Mouse (Mus musculus) natural killer cell, adult 2 months (primary cell): ENCODE measurements around the gene Lix1.
A peak's percentile ranks its signal among the peaks of the same experiment; 100 is the strongest.

Source experiments
- DNase-seq, 2 experiments: peaks; one replicate each; pipeline ENCODE4 v3.0.0; 2022; ENCODE audit warnings: low spot score in 2 of 2

The Lix1 gene

DNA sequence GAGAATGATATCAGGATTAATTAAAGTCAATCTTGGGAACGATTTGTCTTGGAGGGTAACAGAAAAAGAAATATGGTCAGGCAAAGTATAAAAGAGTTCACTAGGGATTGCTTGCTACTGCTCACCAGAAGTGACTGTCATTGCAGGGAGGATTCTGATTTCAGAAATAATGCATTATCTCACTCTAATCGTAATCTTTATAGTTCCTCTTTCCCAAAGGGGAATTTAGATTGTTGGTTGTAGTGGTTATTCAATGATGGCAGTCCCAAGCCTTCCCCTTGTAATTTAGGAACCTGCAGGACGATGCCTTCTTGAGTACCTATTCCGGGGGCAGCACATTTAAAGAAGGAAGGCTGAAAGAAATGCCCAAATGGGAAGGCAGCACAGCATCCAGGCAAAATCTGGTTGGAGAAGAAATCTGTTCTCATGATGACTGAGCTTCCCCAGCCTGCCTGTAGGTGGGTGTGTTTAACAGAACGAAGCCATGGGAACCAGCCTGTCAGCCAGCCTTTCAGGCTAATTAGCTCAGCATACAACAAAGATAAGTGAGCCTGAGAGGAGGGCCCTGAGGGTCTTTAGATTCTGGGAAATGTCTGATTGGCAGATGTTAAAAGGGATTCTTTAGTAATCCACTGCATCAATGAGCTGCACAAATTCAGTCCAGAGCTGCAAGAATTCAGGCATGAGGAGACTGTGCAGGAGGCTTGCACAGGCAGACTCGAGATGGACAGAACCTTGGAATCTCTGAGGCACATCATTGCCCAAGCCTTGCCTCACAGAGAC is at the start of gene Lix1:
Gene Lix1 (plus strand): TSS at position 451 of the 783 bp plus-strand sequence.
- no peak for DNase-seq

DNA sequence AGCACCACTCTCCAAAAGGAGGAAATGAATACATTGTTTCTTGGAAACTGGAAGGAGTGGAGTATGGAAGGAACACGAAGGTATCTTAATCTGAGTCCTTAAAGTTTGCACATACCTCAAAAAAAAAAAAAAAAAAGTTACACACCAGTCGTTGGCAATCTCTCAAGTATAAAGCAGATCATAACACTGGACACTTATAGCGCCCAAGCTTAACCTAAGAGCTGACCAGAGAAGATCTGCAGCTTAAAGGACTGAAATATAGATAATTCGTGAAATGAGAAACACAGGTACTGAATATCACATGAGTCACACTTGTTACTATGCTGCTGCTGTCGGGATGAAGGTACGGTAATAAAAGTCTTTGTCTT is 28.9 kb upstream of the Lix1 start:
- no peak for DNase-seq

DNA sequence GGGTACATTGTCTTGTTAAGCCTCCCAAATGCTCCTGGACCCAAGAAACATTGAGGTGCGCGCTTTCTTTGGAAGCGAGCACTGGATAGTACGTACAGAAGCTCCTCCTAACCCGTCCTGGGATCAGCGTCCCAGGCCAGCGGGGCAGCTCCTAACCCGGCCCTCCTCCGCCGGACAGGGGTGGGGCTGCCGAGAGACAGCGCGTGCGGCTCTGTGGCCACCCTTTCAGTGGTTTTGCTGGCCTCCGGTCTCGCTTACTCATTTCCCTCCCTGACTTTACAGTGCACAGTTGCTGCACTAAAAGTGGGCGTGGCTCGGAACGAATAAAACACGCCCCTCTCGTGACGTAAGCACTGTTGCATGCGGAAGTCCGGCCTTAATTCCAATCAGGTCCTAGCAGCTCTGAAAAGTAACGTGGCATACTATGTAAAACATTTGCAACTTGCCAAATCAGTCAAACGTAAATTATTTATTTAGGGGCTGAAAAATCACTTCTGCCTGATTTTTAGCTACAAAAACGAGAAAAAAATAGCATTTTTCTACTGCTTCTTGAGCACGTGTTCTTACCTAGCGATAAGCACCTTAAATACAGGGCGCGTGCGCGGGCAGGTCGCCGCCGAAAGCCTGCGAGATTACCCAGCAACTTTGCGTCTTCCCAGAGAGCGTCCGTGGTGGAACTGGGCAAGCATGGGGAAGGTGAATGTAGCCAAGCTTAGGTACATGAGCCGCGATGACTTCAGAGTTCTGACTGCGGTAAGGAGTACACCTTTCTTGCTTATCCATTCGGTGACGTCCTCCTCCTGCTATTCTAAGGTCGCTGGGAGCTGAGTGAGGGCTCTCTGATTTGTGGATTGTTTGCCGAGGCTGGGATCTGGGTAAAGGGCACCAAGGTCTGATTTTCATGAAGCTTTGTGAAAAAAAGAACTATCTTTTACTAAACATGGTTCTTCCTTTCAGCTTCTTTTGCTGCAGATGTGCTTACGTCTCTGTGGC is 28.3 kb upstream of the Lix1 start, which contains the start of gene Riok2:
Gene Riok2 (plus strand): TSS at position 392 of the 993 bp plus-strand sequence.
- DNase-seq = peak; percentile 95 to 97

DNA sequence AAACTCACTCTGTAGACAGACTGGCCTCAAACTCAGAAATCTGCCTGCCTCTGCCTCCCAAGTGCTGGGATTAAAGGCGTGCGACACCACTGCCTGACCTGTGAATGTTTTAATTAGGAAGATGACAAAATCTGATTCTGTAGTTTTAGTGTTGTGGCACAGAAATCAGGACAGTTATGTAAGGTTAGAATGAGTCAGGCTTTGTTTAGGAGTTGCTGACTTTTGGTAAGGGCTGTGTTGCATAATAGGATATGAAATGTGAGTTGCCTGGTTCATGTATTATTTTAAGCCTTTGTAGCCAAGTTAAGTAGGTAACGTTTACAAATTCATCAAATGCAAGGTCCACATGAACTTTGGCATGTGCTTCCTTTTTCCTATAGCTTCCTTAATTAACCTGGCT is 26.9 kb upstream of the Lix1 start:
- no peak for DNase-seq

DNA sequence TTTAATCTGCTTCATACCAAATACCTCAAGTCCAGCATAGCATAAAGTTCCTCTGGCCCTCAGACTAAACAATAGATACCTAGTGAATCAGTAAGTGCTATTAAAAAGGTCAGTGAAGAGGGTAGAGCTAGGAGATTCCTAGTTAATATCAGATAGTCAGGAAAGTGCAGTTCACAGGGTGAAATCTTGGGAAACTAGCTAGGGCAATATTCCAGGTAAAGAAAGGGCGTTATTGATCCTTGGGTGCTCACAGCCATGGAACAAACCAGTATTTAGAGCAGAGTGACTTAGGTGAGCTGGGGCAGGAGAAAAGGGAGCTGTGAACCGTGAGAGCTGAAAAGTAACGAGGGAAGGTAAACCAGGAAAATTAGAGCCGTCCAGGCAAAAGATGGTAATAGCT is 18.8 kb upstream of the Lix1 start:
- no peak for DNase-seq

DNA sequence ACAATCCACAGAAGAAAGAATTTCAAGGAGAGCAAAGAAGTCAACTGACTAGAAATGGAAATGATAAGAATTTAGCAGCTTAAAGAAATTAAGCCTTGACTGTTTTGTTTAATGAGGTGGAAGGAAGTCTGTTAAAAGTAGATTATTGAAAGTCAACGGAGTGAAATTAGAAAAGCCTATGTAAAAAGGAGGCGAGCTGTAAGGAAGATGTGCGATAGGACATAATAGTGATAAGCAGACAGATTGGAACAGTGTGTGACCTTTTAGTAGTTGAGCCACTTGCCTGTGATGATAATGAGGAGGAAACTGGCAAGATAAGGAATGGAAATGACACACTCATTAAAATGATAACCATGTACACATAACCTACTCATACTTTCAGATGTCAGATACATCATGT is 18.0 kb upstream of the Lix1 start:
- DNase-seq = no peak

DNA sequence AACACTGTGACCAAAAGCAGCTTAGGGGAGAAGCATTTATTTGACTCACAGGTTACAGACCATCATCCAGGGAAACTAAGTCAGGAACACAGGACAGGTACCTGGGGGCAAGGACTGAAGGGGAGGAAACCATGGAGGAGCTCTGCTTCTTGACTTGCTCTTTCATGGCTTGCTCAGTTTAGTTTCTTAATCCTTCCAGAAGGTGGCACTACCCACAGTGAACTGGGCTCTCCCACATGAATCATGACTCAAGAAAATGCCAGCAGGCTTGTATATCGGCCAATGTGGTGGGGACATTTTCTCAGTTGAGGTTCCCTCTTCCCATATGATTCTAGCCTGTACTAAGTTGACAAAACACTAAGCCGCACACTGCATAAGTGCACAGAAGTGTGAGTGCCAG is 16.4 kb upstream of the Lix1 start:
- no peak for DNase-seq

DNA sequence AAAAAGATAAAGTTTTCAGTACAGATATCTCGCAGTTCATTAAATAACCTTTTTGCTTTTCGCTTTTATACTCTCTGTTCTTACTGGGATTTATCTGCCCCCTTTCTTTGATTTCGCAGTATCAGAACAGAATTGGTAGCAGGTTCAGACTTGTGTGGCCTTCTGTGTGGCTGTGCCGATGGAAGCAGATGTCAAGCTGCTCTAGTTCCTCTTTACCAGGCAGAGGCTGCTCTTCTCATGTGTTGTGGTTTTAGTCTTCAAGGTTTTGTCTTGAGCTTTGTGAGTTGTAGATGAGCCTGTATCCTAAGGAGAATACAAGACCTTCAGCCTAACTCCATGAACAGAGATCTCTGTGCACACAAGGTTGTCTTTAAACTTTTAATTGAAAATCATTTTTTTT is 10.6 kb upstream of the Lix1 start:
- DNase-seq = no peak

DNA sequence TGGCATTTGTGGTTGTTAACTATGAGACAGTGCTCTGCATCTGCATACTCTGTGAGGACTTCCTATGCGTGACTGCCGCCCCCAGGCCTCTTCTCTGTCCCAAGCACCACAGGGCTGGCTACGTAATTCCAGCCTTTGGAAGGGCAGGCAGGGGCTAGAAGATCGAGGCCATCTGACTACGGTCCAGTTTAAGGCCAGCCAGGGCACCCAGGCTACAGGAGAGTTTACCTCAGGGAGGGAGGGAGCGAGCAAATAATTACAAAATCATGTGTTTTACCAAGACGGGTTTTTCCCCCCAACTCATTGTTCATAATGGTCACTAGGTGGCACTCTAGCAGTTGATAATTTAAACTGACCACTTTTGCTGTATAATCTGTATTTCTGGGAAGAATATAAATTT is 9.6 kb upstream of the Lix1 start:
- no peak for DNase-seq

DNA sequence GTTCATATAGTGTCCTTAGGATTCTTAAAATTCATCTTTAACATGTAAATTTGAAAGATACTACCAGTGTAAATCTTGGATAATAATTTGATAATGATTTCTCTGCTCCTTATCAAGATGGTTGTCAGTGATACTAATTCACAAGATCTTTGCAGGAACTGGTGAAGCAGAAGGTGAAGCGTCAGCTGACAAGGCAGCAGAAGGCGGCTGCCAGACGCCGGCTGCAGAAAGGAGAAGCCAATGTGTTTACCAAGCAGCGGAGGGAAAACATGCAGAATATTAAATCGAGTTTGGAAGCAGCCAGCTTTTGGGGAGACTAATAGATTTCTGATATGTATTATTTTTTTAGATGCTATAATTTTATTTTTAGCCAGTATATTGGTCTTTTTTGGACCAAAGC is 9.2 kb upstream of the Lix1 start:
- no peak for DNase-seq

DNA sequence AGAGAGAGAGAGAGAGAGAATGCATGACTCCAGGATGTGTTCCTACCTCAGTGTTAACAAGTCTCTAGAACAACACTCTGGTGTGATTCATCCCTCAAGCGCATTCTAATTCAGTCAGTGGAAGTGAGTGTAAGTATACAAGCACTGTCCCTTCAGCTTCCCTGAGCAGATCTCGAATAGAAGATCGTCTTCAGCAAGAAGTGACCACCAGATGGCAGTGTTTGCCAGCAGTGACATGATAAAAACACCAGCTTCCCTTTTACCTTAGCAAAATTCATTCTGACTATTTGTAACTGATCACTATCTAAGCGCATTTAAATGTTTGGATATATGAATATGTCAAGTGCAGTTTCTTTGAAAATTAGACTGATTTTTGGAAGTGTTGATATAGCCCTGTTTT is 8.1 kb upstream of the Lix1 start:
- peak; percentile 42 to 72 for DNase-seq

DNA sequence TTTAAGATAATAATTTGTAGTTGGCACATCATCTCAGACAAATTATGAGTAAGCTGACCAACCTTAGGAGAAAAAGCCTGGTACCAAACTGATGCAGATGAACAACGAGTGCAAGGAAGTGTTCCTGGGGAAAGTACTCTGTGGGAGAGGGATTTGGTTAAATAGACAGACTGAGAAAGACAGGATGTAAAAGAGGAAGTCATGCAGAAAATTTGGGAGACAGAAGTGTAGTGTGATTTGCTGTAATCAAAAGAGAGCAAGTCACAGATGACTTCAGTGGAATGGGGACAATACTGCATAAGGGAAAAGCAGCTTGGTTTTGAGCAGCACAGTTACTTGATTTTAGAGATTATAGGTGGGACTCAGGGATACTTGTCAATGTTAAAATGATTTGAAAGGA is 5.6 kb upstream of the Lix1 start:
- no peak for DNase-seq

DNA sequence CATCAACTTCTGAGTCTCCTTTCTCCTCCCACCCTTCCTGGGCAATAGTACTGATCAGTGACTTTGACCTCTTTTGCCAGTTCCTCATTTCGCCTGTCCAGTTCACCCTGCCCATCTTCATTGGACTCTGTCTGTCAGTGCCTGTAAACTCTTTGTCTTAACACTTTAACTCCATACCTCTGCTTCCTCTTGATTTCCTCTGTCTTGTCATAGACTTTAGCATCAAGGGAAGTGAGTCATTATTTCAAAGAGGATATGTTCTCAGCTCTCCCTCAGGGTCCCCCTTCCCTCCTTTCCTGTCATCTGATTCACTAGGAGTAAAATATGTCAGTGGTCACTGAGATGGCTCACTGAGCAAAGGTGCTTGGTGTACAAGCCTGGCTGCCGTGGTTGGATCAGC is 3.8 kb upstream of the Lix1 start:
- DNase-seq = no peak

DNA sequence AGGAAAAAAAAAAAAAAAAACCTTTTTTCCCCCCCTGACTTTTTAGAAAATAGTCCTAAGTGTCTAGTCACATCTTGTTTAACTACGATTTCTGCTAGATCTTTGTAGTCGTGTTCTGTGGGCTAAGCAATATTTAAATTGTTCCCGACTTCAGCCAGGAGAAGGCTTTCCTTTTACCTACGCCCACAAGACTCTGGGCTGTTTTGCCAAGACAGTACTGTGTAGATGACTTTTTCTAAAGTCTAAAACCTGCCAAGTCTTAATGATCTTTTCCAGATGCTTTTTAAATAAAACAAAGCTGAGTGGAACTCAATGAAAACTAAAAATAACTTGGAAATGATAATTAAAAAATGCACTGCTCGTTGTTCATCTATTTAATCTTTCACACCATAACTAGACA is 566 bp downstream of the Lix1 start:
- DNase-seq = no peak

DNA sequence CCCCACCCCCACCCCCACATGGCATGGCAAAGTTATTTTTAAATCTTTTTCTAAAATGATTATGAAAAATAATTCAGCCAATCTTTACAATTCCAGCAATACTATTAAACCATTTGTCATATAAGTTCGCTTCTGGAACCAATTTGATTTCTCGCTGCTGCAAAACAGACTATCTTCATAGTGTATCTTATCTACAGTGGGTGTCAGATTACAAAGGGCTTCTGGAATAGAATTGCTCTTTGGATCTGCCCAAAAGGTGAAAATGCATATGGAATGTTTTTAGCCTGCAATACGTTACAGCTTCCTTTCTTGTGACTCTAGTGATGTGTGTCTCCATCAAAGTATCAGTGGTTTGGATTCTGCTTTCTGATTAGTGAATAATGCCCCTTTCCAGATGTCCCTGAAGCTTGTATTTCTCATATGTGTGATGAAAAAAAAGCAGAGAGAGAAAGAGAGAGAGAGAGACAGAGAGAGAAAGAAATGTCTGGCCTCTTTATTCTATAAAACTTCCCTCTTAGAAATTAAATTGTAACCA is 1.2 kb downstream of the Lix1 start:
- no peak for DNase-seq

DNA sequence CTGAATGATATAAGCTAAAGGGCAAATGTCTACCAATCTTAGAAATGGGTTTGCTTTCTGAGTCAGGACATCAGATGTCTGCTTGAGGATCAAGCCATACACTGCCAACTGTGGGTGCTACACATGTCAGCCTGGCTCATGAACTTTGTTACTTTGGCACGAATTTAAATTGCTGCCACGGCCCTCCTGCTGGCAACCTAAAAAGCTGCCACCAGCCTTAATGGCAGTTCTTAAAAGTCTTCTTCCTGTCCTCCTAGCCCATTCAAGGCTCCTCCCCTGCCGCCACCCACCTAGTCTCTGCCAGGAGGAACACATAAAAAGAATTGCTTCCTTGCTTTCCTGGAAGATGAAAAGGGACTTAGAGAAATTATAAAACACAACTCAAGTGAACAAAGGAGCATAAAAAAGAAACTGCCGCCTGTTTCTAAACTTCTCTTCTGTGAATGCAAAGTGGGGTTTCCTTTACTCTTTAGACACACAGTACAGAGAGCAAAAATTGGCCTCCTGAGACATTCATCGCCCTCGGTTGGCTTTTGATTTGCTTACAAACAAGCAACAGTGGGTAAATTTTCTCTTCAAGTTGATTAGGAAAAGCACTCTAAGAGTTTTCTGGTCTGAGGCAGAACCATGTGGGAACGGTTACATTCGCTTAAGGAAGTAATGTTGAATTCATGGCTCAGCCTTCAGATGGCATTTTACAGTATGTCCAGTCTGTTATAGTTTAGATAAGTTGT is 2.5 kb downstream of the Lix1 start:
- no peak for DNase-seq

DNA sequence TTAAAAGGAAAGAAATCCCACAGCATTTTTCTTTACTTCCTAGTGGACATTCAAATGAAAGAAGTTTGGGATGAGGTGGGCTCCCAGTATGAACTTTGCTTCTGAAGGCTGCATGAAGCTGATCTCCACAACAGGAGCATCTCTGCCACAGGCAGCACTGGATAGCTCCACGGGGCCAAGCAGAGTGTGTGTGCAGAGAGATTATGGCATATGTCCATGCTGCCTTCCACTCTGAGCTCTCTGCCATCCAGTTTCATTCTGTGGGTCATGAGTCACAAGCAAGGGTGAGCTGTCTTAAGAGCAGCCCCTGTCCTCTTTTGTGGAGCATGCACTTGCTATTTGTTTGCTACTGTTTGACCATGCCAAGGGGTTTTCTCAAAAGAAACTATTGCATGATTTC is 3.1 kb downstream of the Lix1 start:
- no peak for DNase-seq

DNA sequence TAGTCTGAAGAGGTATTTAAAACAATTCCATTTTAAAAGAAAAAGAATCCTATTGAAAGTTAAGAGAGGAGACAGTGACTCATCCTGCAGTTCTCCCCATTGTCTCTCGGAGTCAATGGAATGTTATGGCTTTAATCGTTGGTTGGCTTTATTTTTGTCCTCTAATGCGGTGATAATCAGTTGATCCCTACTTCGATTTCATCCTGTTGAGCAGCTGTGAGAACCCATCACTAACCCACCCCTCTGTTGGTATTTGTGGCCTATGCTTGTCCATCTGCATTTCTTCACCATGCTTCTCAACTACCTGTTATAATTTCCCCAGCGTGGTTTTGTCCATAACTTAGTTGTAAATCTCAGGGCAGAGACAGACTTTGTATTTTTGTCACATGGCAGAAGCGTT is 5.7 kb downstream of the Lix1 start:
- DNase-seq = no peak

DNA sequence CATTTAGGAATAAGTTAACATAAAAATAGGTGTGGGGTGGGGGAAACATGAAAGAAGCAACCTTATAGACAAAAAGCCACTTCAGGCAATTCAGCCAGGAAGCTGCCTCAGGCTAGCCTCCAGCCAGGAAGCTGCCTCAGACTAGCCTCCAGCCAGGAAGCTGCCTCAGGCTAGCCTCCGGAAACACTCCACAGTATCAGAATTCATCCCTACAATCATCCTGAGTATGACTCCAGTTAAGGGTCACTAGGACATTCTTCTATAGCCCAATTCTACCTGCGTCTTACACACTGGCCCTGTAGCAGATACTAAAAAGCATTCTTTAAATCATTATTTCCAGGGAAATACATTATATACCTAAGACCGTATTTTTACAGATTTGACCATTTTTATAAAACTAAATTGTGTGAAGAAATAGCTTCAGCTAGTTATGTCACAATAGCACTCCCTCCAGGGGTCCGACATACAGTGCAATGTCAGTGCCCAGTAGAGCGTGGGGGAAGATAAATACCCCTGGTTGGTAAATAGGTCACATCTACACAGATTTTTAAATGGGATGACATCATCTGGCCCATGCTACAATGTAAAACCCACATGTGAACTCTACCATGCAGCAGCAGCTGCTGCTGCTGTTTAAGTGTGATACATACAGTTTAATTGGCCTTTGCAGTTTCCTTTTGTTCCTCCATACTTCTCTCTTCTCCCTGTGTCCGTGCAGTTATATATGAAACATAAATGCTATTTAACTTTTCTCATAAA is 6.4 kb downstream of the Lix1 start:
- no peak for DNase-seq

DNA sequence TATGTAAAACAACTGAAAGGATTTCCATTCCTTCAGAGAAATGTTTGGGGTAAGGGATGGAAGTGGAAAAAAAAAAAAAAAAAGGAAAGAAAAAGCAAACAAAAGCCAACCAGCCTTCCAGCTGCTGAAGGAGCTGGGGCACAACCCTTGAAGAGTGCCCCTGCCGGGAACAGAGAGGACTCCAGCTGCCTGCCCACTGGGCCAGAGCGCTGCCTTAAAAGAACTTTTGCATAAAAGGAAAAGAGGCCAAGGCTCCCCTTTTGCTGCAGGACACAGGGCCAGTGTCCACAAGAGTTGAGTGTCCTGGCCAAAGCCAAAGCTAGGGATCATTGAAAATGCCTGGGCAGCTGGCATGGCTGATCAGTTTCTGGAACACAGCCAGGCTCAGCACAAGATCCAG is 7.1 kb downstream of the Lix1 start:
- DNase-seq = no peak

DNA sequence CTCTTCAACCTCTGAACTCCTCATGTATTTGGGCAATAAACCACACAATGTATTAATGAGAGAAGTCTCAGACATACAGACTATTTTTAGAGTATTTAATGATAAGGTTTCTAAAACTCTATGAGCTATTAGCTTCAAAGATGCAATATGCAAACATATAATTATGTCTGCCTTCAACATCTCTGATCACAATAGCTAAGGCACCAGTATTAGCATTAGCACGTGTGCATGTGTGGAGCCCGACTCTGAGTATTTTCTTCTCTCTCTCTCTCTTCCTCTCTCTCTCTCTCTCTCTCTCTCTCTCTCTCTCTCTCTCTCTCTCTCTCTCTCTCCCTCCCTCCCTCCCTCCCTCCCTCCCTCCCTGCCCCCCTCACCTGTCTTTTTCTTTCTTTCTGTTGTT is 9.0 kb downstream of the Lix1 start:
- DNase-seq = no peak
